Mouse (Mus musculus) kidney, adult 11 months (tissue): Measurements from ENCODE around the gene Adprhl1.

Experiments used
- DNase-seq: peaks from one replicate; pipeline ENCODE4 v3.0.0; 2022

Gene Adprhl1

DNA sequence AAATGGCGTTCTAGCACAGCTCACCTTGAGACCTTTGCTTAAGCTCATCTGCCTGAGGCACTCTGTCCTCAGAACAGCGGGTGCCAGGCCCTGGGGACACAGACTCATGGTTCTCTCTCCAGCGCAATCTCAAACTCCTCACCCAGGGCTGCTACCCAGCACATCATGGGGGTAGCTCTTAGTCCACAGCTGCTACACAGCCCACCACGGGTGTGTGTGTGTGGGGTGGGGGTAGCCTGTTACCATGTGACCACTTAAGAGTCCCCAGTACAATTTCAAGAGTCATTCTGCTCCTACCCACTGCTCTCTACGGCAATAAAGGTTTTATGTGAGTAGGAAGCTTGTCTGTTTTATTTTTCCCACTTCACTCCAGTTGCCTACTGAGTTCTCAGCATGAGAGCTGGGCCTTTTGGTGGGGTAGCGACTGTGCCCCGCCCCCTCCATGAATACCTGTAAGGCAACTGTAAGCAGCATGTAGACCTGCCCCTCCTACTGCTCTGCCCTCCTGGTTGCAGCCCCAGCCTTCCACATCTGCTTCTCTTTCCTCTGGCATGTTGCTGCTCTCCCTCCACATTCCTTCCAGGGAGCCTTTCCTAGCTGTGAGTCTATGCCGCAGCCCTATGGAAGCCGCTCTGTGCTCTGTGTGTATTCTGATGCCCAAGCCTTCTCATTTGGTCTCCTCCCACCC lies 24.9 kb downstream of the Adprhl1 start:
- DNase-seq: no peak

DNA sequence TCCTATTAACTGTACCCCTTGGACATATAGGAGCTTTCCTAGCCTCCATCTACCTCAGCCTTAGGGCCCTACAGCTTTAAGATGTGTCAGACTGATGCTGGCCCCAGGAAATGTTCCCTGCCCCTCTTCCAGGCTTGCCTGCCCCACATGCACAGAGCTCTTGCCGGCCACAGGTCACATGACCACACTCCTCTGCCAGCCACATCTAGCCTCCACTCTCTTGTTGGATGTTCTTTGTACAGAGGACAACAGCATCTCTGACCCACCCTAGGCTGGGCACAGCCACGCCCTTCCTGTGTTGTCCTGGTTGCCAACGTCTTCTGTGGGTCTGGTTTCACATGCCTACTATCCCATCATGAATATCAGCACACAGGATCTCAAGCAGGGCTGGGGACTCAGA lies 26.8 kb downstream of the Adprhl1 start:
- no peak for DNase-seq

DNA sequence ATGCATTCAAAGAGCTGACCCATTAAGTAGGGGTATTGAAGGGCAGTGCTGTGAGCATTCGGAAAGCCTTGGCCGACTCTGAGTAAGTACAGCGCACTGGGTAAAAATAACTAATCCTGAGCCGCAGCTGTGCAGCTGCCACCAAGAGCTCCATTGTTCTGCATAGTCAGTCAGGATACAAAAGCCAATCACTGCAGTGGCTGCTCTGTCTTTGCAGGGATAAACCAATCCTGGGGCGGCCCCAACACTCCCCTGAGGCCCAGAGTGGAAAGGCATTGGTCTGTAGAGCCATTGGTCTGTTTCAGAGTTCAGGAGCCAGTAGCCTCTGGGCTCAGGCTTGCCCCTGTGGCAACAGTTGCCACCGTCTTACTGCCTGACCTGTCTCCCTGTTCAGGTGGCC lies 27.7 kb downstream of the Adprhl1 start:
- DNase-seq: no peak

DNA sequence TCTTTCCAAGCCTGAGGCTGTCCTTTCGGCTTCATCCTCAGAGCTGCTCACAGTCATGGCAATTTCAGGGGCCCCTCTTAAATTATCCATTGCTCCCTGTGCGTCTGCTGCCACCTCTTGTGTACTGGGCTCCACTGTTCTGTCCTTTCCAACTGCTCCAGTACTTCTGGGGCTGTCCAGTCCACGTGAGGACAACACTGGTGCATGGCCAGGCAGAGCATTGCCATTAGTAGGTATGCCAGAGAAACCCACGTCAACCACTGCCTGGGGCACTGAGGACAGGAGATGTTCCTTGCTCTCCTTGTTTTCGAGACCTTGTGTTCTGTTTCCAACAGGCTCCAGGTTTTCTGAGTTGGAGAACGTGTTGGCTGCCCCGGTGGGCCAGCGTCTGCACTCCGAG lies 29.5 kb downstream of the Adprhl1 start:
- DNase-seq: no peak

DNA sequence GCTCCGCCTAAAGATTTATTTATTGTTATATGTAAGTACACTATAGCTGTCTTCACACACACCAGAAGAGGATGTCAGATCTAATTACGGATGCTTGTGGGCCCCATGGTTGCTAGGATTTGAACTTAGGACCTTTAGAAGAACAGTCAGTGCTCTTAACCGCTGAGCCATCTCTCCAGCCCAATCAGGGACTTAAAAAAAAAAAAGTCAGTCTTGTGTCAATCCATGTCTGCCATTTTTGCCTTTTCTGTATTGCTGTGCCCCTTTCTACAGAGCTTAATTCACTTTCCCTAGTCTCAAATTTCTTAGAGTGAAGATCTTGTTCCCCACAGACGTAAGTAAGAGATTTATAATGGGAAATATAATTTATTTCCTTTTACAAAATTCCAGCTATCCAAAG lies 35.5 kb downstream of the Adprhl1 start:
- no peak for DNase-seq

DNA sequence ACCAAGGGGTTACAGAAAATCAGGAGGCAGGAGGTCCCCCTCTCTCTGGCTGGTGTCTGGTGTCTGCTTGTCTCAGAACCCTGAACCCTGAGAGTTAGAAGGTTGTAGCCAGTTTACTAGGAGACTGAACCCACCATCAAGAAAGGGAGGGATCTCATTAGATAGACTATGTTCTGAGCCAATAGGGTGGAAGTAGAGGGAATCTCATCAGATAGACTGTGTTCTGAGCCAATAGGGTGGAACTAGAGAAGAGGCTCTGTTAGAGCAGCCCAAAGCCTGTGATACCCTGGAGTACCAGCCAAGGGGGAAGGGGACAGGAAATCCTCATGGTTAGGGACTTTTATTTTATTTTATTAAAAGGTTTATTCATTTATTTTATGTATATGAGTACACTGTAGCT lies 36.0 kb downstream of the Adprhl1 start:
- no peak for DNase-seq

DNA sequence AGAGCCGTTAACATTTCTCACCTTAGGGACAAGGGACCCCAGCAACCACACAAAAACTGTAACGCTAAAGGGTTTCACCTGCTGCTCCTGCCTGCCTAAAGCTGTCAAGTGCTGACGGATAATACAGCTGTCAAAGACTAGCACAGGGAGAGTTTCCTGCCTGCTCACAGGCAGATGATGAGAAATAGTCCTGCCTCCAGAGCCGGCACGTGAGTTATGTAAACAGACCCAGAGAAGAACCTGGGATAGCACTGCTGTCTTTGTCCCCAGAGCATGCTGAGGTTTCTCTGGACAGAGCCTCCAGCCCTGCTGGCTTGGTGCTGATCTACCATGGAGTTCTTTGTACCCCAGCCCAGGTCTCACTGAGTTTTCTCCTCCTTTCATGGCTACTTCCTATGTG lies 36.9 kb downstream of the Adprhl1 start:
- DNase-seq: no peak

DNA sequence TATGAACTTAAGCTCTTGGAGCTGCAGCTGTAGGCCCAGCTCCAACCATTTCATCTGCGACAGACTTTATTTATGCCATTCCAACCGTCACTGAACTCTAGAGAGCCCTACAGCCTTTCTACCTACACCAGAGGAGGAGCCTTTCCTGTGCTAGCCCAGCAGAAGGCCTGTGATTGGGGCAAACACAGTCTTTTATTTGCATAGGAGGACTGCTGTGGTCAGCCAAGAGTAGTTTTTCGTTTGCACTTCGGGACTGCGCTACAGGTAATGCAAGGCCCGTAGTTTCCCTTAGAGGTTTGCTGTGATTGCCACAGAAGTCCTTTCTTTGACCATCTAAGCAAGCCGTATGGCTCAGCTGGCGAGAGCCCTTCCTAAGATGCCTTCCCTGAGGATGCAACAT lies 37.6 kb downstream of the Adprhl1 start:
- no peak for DNase-seq

DNA sequence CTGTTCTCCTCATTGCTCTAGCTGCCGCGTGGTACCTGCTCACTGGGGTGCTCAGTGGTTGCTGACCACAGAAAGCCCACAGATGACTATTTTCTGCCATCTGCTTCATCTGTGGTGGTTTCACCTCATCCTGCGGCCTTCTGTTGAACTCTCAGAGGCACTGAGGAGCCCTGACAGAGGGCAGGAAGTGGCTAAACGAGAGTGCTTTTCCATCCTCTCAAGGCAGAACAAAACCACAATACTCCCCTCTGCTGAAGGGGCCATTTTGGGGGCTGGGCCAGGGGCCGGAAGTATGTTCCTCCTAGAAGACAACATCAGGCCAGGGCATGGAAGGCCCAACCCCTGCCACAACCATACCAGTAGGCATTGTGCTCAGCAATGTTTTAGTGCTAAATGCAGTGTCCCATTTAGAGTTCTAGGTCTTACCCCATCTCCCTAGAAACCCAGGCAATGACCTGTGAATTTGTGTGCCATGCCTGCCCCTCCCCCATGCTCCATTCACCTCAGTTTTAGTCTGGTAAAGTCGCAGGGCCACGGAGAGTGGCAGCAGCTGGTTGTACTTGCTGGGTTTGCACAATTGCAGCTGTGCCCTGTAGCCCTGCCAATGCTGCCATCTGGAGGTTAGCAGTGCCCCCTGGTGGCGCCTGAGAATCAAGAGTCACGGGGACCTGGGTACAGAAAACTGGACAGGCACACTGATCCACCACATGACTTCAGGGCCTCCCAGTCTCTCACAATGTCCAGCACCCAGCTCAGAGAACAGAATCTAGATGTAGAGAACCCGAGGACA lies 40.3 kb downstream of the Adprhl1 start:
- peak; percentile 86 for DNase-seq

DNA sequence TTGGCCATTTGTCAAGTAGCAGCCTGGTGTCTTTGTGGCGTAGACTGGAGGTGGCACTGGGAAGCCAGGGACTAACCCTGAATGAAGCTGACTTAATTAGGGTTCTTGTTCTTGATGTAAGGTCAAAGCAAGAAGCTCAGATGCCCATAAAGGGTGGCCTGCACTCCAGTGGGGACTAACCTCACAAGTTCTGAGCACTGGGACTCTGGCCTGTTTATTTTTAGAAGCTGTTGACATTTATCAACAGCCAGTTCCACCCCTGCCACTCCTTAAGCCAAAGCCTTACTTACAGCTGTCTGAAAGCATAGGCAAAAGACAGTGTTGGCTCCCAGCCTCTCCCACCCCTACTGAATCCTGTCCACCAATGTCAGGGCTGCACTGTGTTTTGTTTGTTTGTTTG lies 44.2 kb downstream of the Adprhl1 start:
- DNase-seq: no peak

DNA sequence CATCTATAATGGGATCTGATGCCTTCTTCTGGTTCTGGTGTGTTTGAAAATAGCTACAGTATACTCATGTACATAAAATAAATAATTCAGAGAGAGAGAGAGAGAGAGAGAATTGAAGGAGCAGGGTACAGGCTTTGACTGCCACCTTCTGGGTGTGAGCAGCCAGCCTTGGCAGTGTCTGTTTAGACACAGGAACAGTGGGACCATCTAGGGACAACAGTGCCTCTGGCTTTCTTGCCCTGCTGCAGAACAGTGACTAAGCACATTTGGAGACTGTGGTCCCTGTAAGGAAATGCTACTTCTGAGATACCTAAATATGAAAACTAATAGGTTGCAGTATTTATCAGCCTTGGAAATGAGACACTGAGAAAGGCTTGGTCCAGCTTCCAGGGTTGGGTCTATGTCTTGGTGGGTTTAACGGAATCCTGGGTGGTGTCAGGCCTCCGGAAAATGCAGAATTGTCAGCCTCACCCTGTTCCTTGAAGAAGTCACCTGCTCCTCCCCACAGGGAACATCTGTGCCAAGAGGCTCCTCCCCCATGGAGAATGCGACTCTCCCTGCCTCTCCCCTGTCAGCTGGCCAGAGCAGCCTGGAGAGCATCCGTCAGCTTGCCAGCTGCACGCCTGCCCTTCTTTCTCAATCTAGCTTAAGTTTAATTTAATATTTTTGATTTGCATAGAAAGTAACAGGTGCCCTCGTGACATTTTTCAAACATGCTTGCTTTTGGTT lies 45.2 kb downstream of the Adprhl1 start:
- DNase-seq: peak; percentile 28

DNA sequence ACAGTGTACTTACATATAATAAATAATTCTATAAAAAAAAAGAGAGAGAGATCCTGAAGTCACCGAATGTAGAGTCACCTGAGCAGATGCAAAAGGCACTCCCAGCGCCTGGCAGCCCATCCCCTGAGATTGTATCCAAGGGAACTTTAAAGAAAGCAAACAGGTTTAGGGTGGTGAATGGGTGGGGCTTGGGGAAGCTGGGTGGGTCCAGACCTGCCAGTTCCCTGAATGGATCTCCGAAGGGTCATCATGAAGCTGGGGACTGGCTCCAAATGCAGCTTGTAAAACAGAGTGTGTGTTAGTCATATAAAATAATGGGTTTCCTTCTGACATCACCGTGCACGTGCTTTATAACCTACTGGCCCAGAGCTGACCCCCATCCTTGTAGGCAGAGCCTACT lies 47.7 kb downstream of the Adprhl1 start:
- DNase-seq: no peak

DNA sequence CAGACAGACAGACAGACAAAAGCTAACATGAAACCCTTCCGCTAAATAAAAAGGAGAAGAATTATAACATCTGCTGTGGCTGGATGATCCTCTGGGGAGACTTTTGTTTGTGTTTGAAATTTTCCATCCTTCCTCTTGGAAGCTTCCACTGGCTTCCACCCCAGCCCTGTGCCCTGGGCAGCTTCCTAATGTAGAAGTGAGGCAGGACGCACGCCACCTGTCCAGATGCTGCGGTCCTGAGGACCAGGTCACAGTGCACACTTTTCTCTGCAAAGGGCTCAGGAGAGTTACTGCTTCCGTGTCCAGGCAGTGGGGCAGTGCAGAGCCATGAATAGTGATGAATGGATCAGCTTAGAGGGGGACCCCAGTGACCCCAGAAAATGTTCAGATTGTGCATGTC lies 48.7 kb downstream of the Adprhl1 start:
- no peak for DNase-seq

DNA sequence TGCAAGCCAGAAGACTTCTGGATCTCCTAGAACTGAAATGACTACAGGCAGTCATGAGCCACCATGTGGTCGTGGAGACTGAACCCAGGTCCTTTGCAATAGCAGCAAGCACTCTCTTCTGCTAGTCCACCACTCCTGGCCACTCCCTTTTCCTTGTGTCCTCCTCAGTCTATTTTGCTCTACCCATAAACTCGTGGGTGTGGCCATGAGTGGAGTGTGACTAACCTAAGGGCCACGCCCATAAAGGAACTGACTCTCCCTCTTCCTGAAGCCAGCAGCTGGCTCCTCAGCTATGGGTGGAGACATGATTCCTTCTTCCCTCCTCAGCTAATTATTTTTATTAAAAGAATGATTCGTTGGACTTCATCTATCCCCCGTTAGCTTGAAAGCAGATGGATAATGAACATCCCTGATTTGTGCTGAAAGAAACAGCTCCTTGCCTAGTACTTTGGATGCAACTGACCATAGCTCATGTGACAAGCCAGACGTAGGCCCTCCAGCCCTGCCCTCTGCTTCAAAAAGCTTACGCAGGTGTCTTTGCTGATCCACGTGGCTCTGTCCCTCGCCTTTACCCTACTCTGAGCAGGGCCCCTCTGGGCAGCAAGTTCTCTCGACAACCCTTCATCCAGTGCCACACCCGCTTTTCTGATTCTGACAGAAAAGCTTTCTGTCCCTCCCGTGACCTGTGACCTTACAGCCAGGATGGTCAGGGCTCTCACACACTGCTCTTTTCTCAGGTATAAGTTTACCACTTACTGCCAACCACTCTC lies 49.4 kb downstream of the Adprhl1 start:
- peak; percentile 46 for DNase-seq

DNA sequence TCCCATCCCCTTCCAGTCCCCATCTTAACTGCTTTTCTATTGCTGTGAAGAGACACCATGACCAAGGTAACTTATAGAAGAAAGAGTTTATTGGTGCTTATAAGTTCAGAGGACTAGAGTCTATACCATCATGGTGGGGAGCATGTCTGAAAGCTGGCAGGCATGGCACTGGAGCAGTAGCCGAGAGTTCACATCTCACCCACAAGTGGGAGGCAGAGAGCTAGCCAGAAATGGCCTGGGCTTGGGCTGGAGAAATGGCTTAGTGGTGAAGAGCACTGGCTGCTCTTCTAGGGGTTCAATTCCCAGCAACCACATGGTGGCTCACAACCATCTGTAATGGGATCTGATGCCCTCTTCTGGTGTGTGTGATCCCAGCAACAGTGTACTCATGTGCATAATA lies 50.5 kb downstream of the Adprhl1 start:
- no peak for DNase-seq

DNA sequence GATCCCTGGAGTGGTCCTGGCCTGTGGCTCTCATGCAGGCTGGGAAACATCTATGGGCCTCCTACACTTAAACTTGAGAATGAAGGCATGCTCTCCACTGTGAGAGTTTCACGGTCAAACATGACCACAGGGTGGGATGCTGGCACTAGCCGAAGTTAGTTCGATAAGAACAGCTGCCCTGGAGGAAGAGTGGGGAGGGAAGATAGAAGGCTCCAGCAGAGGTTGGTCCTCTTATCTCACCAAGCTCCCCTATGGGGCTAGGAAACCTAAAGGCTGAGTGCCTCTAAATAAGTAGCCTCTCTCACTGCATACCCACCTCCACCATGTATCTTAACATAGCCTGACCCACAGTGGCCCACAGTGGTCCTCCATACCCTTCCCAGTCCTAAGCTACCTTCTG lies 51.2 kb downstream of the Adprhl1 start:
- no peak for DNase-seq

DNA sequence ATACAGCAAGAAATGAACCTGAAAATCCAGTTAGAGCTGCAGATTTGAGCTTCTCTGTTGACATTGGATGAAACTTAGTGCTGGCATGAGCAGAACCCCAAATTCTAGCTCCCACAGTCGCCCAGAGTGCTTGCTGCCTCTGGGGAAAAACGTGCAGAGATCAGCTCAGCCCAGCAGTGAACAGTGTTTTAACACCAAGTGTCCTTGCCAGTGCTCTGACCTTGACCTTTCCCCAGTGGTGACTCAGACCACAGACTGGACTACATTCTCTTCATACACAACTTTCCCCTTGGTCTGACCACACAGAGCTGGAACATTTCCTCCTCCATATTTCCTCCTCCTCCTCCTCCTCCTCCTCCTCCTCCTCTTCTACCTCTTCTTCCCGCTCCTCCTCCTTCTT lies 51.9 kb downstream of the Adprhl1 start:
- DNase-seq: no peak

DNA sequence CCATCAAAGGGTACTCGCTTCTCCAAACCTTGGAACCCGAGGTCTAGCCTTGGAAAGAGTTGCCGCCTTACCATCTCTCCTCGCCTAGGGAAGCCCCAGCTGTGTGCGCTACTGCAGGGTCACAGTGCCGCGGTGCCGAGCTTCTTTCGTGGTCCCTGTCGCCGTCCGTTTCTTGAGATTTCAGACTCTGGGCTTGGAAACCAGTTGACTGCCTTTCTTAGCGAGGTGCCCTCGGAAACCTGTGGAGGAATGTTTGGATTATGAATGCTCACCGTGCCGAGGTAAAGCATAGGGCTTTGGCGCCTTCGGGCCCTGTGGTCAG lies 53.0 kb downstream of the Adprhl1 start:
- no peak for DNase-seq

DNA sequence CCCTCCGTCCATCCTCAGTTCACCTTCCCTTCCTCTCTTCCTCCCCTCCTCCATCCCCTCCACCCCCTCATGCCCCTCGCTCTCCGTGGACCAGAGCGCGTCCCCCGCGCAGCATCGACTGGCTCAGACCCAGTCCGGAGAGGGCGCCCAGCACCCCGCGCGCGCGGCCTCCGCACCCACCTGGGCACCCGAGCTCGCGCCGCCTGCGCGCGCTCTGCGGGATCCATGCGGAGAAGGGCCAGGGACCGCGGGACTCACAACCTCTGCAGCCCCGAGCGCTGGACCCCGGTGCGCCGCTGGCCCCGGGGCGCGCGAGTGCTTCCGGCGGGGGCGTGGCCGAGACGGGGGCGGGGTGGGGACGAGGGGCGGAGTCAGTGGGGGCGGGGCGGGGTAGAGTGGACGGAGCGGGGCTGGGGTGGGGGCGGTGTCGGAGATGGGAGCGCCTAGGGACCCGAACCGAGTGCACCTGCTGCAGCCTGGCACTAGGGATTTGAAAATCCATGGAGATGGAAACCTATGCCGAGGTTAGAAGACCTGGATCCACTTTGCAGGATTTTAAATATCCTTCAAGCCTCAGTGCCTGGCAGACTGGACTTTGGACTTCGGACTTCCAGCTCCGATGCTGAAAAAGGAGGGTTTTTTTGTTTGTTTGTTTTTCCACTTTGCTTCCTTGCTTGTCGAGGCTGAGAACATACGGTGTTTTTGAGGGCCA lies 53.5 kb downstream of the Adprhl1 start, which contains the start of gene Grtp1:
Gene Grtp1 (minus strand): TSS at position 320 of the 712 bp plus-strand sequence.
- peak; percentile 65 for DNase-seq

DNA sequence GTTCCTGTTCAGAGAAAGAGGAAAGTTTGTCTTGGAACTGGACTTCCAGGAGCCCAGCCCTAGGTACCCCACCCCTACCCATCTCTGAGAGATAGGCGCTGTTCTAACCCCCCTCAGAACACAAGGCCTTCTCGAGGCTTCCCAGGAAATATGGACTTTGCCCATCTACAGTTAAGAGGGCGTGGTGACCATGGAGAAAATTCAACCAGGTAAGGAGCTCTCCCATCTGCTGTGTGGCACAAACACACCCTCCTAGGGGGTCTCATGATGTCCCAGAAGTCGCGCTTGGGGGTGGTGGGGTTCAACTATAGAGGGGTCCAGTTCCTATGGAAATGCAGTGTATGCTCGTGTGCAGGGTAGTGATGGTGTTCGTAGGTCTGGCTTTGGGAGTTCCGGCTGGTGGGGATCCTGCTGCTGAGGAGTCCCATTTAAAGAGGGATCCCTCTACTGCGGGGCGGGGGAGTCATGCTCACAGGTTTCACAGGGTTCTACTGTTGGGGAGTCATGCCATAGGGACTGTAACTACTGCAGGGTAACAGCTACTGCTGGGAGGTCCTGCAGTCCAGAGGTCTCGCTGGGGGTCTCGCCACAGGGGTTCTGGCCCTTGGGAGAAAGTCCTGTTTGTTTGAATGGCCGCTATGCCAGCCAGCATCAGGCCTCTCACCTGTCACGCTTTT lies 54.4 kb downstream of the Adprhl1 start:
- peak; percentile 61 for DNase-seq

DNA sequence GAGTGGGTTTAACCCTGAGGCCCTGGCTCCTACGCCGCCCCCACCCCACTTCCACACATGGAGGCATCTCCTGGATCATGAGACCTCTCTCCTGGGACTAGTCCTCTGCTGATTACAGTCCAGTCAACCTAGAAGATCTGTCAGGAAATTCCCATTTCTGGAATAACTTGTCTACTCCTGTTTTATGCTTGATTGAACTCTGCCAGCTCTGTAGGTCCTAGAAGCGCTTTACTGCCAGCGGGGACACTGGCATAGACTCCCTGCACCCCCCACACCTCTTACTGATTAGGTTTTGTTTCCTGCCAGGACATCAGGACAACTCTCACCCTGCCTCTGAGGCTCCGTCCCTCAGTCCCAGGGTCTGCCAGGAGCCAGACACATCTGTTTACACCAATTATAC lies 56.5 kb downstream of the Adprhl1 start:
- DNase-seq: no peak

DNA sequence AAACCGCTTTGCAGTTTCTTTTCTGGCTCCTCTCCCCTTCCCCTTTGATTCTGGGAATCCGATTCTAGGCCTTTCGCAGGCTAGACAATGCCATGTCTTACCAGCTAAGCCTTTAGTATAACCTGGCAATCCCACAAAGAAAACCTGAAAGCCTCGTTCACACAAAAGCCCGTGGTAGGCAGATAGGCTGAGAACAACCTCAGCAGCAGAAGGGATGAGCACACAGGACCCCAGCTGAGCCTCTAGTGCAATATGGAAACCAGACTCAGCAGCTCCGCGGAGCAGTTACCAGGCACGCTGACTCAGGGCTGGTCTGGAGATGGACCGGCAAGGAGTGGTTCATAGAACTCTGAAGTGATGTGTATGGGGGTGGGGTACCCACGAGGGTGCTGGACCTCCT lies 59.1 kb downstream of the Adprhl1 start:
- DNase-seq: no peak
